Mouse (Mus musculus) forebrain, embryonic 11.5 days (tissue): Measurements from ENCODE around the gene Mettl6. TPM values are rescaled to one million over a fixed set of nuclear protein-coding genes. Genes with fewer than 3 reads are reported as not detected.

Experiments
- ATAC-seq: fragments of 200-750 bp; cut with Nextera tagmentation; replicated peaks from 2 replicates; pipeline ENCODE4 v1.8.0; 2017; ENCODE audit warnings: moderate TSS enrichment; ENCODE audit not compliant: low FRiP score
- DNase-seq: peaks from one replicate; pipeline ENCODE4 v3.0.0-alpha.2; 2017; ENCODE audit warnings: low spot score
- H3K27ac ChIP-seq: fragments of 300-500 bp; sonication (generic); 2 replicates; pipeline ENCODE4 v1.5.1; 2014; ENCODE audit warnings: low read depth, low read length
- H3K27me3 ChIP-seq: fragments of 300-500 bp; sonication (generic); 2 replicates; pipeline ENCODE4 v1.6.1; 2014; ENCODE audit warnings: mild to moderate bottlenecking, low read length, mixed read lengths; ENCODE audit not compliant: control insufficient read depth, insufficient read depth
- H3K36me3 ChIP-seq: fragments of 300-500 bp; sonication (generic); 2 replicates; pipeline ENCODE4 v1.6.1; 2014; ENCODE audit warnings: mild to moderate bottlenecking, low read length, moderate library complexity, mixed read lengths; ENCODE audit not compliant: control insufficient read depth, insufficient read depth
- H3K4me1 ChIP-seq: fragments of 300-500 bp; sonication (generic); replicated peaks from 2 replicates; pipeline ENCODE4 v1.6.1; 2014; ENCODE audit warnings: low read length, mixed read lengths; ENCODE audit not compliant: control insufficient read depth, insufficient read depth
- H3K4me2 ChIP-seq: fragments of 300-500 bp; sonication (generic); 2 replicates; pipeline ENCODE4 v1.6.1; 2014; ENCODE audit warnings: low read depth, mild to moderate bottlenecking, low read length, moderate library complexity, mixed read lengths; ENCODE audit not compliant: severe bottlenecking
- H3K4me3 ChIP-seq: fragments of 300-500 bp; sonication (generic); 2 replicates; pipeline ENCODE4 v1.5.1; 2014; ENCODE audit warnings: low read depth, low read length
- H3K9ac ChIP-seq: fragments of 300-500 bp; sonication (generic); 2 replicates; pipeline ENCODE4 v1.6.1; 2014; ENCODE audit warnings: low read length
- H3K9me3 ChIP-seq: fragments of 300-500 bp; sonication (generic); 2 replicates; pipeline ENCODE4 v1.6.1; 2016; ENCODE audit warnings: low read length, mixed read lengths; ENCODE audit not compliant: control insufficient read depth
- WGBS: fragments of 180-500 bp; shearing (Covaris S2); extraction: QIAGEN DNeasy Blood & Tissue Kit; methylation state at CpG from one replicate; pipeline ENCODE4 v1.1.7; 2014; 5-methylcytosine and 5-hydroxymethylcytosine counted together
- polyA plus RNA-seq: library from polyadenylated mRNA; unstranded; fragments of >200 nt; fragmentation: Nextera tagmentation; extraction: Ambion mirVana; gene quantifications from 2 replicates; pipeline ENCODE4 v1.2.1, GENCODE M21; 2014

Mettl6 gene
- polyA plus RNA-seq, 1 experiment from 2014 or later = 89.8 TPM

- H3K27ac ChIP-seq = no peak overlapping the region
- no peak overlapping the region for H3K4me3 ChIP-seq
- H3K4me2 ChIP-seq = no peak overlapping the region
- H3K9ac ChIP-seq = no peak overlapping the region
- no peaks in the 10 kb centered on the region for H3K9me3 ChIP-seq
- 74% methylated on average over 4 of the region's 4 CpGs for WGBS
- DNase-seq (no peak), ATAC-seq (no peak)
- no peaks in the 10 kb centered on the region for H3K36me3 ChIP-seq
- H3K27me3 ChIP-seq = no peaks in the 10 kb centered on the region
- peaks cover 4% of the 10 kb centered on the region; the same call in 1 of the 2 replicates for H3K4me1 ChIP-seq
These were observed 62.4 kb downstream of the Mettl6 start for GRCm38 (mm10) chr14:31432424-31432823.

GRCm38 (mm10) chr14:31431789-31432330 is 63.0 kb downstream of the Mettl6 start:
- no peak for ATAC-seq

DNA sequence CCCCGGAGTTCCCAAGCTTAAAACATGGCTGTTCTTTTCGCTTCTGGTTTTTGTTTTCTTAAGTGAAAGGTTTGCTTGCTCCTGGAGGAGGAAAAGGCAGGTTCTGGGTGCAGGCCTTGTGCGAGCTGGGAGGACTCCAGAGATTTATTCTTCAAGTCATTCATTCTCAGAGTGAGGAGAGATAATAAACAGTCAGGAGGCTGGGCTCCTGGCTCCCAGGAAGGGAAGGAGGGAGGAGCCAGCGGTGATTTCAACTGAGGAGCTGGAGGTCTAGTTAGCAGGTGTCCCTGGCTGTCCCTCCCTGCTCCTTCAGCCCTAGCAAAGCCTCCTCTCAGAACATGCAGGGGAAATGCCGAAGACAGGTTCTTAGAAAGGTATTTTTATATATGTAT is 65.8 kb downstream of the Mettl6 start:
- Histone ChIP-seq H3K27ac (no peak overlapping the region), H3K4me1 (no peaks in the 10 kb centered on the region), H3K4me2 (no peak overlapping the region), H3K4me3 (no peak overlapping the region), H3K9me3 (no peaks in the 10 kb centered on the region), H3K27me3 (no peaks in the 10 kb centered on the region), H3K36me3 (no peaks in the 10 kb centered on the region), H3K9ac (no peak overlapping the region)
- 84% methylated on average over 5 of the region's 5 CpGs for WGBS
- ATAC-seq = no peak
- DNase-seq = no peak

More at GRCm38 (mm10) chr14:31431789-31432330, 63.0 kb downstream of the Mettl6 start:
- no peaks in the 10 kb centered on the region for H3K27me3 ChIP-seq
- H3K36me3 ChIP-seq = no peaks in the 10 kb centered on the region
- H3K9ac ChIP-seq = no peak overlapping the region
- H3K9me3 ChIP-seq = no peaks in the 10 kb centered on the region
- H3K4me2 ChIP-seq = no peak overlapping the region
- peaks cover 4% of the 10 kb centered on the region; the same call in 1 of the 2 replicates for H3K4me1 ChIP-seq
- no peak overlapping the region for H3K27ac ChIP-seq
- WGBS = 86% methylated on average over 3 of the region's 3 CpGs
- H3K4me3 ChIP-seq = no peak overlapping the region
- no peak for DNase-seq

DNA sequence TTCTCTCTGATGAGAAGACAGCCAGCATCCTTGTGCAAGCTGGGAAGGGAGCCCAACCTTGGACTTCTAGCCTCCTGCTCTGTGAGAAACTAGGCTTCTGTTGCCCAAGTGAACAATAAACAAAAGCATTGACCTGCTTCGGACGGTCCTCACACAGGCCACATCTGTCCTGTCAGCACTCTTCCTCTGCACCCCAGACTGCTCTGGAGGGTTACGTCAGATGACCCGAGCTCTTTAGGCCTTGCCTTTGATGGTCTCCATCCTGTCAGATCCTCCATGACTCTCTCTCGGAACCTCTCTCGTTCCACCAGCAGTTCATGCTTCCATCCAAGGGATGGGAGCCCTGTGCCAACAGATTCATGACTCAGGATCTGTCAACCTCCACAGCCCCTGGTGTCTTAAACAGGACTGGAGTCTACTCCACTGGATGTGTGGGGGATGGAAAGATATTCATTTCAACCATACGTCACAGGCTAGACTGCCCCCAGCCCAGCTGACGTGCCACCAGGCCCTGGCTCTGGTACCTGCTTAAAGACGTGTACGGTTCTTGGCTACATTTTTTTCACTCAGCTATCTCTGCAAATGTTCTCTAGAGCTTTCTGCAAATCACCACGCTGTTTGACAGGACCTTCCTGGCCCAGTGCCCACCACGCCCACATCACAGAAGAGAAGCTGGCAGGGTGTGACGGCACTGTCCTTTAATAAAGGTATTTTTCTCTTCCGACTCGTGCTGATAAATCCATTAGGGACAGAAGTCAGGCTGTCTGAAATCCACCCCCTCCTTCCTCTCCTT is 66.4 kb downstream of the Mettl6 start:
- 86% methylated on average over 15 of the region's 15 CpGs for WGBS

More for the DNA sequence above, 66.4 kb downstream of the Mettl6 start:
- no peaks in the 10 kb centered on the region for H3K36me3 ChIP-seq
- H3K9ac ChIP-seq = no peak overlapping the region
- H3K4me1 ChIP-seq = 0 out of 2 replicates have a peak, but pooled peaks cover 1% of the 10 kb centered on the region
- no peaks in the 10 kb centered on the region for H3K27me3 ChIP-seq
- H3K27ac ChIP-seq = no peak overlapping the region
- H3K4me3 ChIP-seq = no peak overlapping the region
- DNase-seq (no peak), ATAC-seq (no peak)
- no peaks in the 10 kb centered on the region for H3K9me3 ChIP-seq
- no peak overlapping the region for H3K4me2 ChIP-seq

Other genes with a start within 250 kb of the Mettl6 start
- 14.3 and 14.4 TPM in 2 replicates for gene Phf7, start 243.7 kb downstream of the Mettl6 start, polyA plus RNA-seq
- gene Bap1, start 243.6 kb downstream of the Mettl6 start, polyA plus RNA-seq = 121 and 137 TPM in 2 replicates
- 7.6 and 8.8 TPM in 2 replicates for gene Dnah1, start 171.1 kb downstream of the Mettl6 start, polyA plus RNA-seq
- gene Capn7, start 158.4 kb downstream of the Mettl6 start, polyA plus RNA-seq = 36.2 and 41.2 TPM in 2 replicates
- gene Sh3bp5, start 59.0 kb downstream of the Mettl6 start, polyA plus RNA-seq = 15.8 and 17.4 TPM in 2 replicates
- gene Eaf1, start 641 bp downstream of the Mettl6 start, polyA plus RNA-seq = 24.7 and 25.7 TPM in 2 replicates
- gene Colq, start 96.3 kb upstream of the Mettl6 start, polyA plus RNA-seq = 0.09 TPM in 1 of 2 replicates, not detected in the other
- gene Gm49387, start 145.8 kb upstream of the Mettl6 start, polyA plus RNA-seq = not detected in 2 replicates
- gene Btd, start 146.0 kb upstream of the Mettl6 start, polyA plus RNA-seq = 13.4 and 13.5 TPM in 2 replicates
- 6.9 and 9.4 TPM in 2 replicates for gene Hacl1, start 146.2 kb upstream of the Mettl6 start, polyA plus RNA-seq